Mouse (Mus musculus) stomach, embryonic 16.5 days (tissue): ENCODE measurements around the gene March8. TPM values are rescaled to one million over a fixed set of nuclear protein-coding genes. Genes with fewer than 3 reads are reported as not detected.

Experiments
- ATAC-seq: fragments of 200-750 bp; cut with Nextera tagmentation; 2 replicates; pipeline ENCODE4 v1.8.0; 2017; ENCODE audit warnings: moderate number of reproducible peaks, moderate TSS enrichment; ENCODE audit not compliant: insufficient read depth, low FRiP score
- H3K27ac ChIP-seq: fragments of 300-500 bp; sonication (generic); 2 replicates; pipeline ENCODE4 v1.5.1; 2014; ENCODE audit warnings: low read length
- H3K27me3 ChIP-seq: fragments of 300-500 bp; sonication (generic); 2 replicates; pipeline ENCODE4 v1.6.1; 2014; ENCODE audit warnings: low read length, control low read depth, mixed read lengths; ENCODE audit not compliant: control insufficient read depth, insufficient read depth
- H3K36me3 ChIP-seq: fragments of 300-500 bp; sonication (generic); 2 replicates; pipeline ENCODE4 v1.6.1; 2014; ENCODE audit warnings: low read length; ENCODE audit not compliant: control insufficient read depth, insufficient read depth
- H3K4me1 ChIP-seq: fragments of 300-500 bp; sonication (generic); 2 replicates; pipeline ENCODE4 v1.6.1; 2014; ENCODE audit warnings: low read length, control low read depth, mixed read lengths; ENCODE audit not compliant: control insufficient read depth, insufficient read depth
- H3K4me2 ChIP-seq: fragments of 300-500 bp; sonication (generic); 2 replicates; pipeline ENCODE4 v1.6.1; 2014; ENCODE audit warnings: low read depth, low read length, mixed read lengths
- H3K4me3 ChIP-seq: fragments of 300-500 bp; sonication (generic); replicated peaks from 2 replicates; pipeline ENCODE4 v1.5.1; 2014; ENCODE audit warnings: mild to moderate bottlenecking, low read length
- H3K9ac ChIP-seq: fragments of 300-500 bp; sonication (generic); 2 replicates; pipeline ENCODE4 v1.6.1; 2014; ENCODE audit warnings: low read length
- H3K9me3 ChIP-seq: fragments of 300-500 bp; sonication (generic); replicated peaks from 2 replicates; pipeline ENCODE4 v1.6.1; 2016; ENCODE audit warnings: low read length, control low read depth; ENCODE audit not compliant: control insufficient read depth
- WGBS: fragments of 180-500 bp; shearing (Covaris S2); extraction: QIAGEN DNeasy Blood & Tissue Kit; methylation state at CpG from one replicate; pipeline ENCODE4 v1.1.7; 2014; 5-methylcytosine and 5-hydroxymethylcytosine counted together
- polyA plus RNA-seq: library from polyadenylated mRNA; unstranded; fragments of >200 nt; fragmentation: Nextera tagmentation; extraction: Ambion mirVana; gene quantifications from 2 replicates; pipeline ENCODE4 v1.2.1, GENCODE M21; 2015

March8 gene
- polyA plus RNA-seq, 1 experiment from 2014 or later: 31.9 TPM

DNA sequence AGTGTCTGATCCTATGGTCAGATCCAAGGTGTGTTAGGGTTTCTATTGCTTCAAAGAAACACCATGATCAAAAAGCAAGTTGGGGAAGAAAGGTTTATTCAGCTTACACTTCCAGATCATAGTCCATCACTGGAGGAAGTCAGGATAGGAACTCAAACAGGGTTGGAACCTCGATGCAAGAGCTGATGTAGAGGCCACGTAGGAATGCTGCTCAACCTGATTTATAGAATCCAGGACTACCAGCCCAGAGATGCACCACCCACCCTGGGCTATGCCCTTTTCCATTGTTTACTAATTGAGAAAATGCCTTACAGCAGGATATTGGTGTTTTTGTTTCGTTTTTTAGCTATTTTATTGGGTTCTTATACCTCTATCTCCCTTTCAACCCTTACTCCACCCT is 23.6 kb downstream of the March8 start:
- Histone ChIP-seq H3K9ac (no peak overlapping the region), H3K27ac (no peak overlapping the region), H3K9me3 (no peaks in the 10 kb centered on the region), H3K4me3 (no peak overlapping the region), H3K4me2 (no peak overlapping the region), H3K36me3 (no peaks in the 10 kb centered on the region), H3K27me3 (no peaks in the 10 kb centered on the region), H3K4me1 (no peaks in the 10 kb centered on the region)
- 77% methylated on average over 3 of the region's 3 CpGs for WGBS
- ATAC-seq: no peak

DNA sequence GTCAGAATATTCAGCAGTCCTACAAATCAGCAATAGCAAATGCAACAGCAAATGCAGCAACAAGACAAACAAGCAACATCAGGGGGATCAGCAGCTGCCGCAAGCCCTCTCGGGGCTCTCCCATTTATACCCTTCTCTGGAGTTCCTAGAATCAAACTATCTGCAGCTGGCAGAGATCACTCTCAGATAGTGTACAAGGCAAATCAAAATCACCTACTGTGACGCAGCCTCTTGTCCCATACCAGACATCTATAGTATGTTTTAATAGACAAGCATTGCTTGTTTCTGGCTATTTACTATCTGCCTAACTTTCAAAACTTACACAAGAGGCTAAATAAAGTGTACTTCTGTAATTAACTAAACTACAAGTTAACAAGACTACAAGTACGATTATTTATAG is 24.2 kb downstream of the March8 start:
- H3K4me1 ChIP-seq: no peaks in the 10 kb centered on the region
- no peak overlapping the region for H3K4me2 ChIP-seq
- H3K27ac ChIP-seq: no peak overlapping the region
- H3K9ac ChIP-seq: no peak overlapping the region
- no peaks in the 10 kb centered on the region for H3K9me3 ChIP-seq
- no peaks in the 10 kb centered on the region for H3K27me3 ChIP-seq
- no peak overlapping the region for H3K4me3 ChIP-seq
- no peaks in the 10 kb centered on the region for H3K36me3 ChIP-seq
- no peak for ATAC-seq
- WGBS: 89% methylated on average over 4 of the region's 4 CpGs

DNA sequence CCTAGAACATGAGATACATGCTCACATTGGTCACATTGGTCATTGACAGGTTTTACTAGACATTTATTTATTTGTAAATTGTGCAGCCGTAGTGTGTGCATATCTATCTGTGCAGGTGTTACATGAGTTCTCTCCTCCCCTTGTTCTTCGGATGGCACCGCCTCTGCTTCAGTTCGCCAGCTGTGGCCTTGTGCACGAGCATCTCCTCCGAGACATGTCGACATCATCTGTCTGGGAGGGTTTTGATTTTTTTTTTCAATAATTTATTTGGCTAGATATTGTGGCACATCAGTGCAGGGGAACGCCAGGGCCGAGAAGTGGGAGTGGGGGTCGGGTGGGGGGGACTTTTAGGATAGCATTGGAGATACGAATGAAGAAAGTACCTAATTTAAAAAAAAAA is 30.1 kb downstream of the March8 start:
- 78% methylated on average over 11 of the region's 11 CpGs for WGBS
- Histone ChIP-seq H3K27ac (no peak overlapping the region), H3K9ac (no peak overlapping the region), H3K4me3 (no peak overlapping the region), H3K4me2 (no peak overlapping the region), H3K4me1 (no peaks in the 10 kb centered on the region), H3K9me3 (no peaks in the 10 kb centered on the region), H3K36me3 (no peaks in the 10 kb centered on the region), H3K27me3 (no peaks in the 10 kb centered on the region)
- ATAC-seq: no peak

DNA sequence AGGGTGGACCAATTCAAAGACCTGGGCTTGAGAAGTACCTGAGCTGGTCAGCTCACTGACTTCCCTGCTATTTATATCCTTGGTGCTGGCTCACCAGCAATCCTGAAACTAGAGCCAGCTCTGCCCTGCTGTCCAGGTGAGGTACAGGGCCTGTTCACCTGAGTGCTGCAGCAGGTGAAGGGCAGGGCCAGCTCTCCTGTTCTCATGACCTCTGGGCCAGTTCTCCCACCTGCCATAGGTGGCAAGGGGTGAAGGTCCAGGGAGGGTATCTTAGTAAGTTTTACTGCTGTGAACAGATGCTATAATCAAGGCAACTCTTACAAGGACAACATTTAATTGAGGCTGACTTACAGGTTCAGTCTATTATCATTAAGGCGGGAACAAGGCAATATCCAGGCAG is 32.0 kb downstream of the March8 start:
- no peak overlapping the region for H3K4me2 ChIP-seq
- no peak overlapping the region for H3K9ac ChIP-seq
- no peaks in the 10 kb centered on the region for H3K36me3 ChIP-seq
- no peak; the same call in 1 of the 2 replicates for ATAC-seq
- H3K4me3 ChIP-seq: no peak overlapping the region
- no peaks in the 10 kb centered on the region for H3K9me3 ChIP-seq
- 86% methylated on average over 1 of the region's 1 CpGs for WGBS
- no peaks in the 10 kb centered on the region for H3K27me3 ChIP-seq
- no peaks in the 10 kb centered on the region; the same call in 1 of the 2 replicates for H3K4me1 ChIP-seq
- H3K27ac ChIP-seq: no peak overlapping the region

DNA sequence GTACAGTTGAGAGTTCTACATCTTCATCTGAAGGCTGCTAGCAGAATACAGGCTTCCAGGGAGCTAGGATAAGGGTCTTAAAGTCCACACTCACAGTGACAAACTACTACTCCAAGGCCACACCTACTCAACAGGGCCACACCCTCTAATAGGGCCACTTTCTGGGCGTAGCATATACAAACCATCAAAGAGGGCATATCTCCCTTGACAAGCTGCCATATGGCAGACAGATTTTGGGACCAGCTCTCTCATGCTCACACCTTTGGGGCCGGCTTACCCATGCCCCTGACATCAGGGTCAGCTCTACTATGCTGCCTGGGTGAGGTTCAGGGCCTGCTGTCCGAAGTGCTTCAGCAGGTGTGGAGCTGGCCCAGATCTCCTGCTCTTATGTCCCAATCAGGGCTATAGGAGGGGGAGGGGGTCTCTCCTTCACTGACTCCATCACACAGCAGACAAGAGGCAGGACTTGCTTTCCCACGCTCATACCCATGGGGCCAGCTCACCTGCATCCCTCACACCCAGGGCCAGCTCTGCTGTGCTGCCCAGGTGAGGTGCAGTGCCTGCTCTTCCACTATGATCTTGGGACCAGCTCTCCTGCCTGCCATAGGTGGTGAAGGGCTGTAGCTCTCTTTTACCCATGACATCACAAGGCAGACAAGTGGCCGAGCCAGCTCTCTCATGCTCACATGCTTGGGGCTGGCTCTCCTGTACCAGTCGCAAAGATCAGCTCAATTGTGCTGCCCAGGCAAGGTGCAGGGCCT is 32.6 kb downstream of the March8 start:
- Histone ChIP-seq H3K4me2 (no peak overlapping the region), H3K9me3 (no peaks in the 10 kb centered on the region), H3K4me1 (no peaks in the 10 kb centered on the region; the same call in 1 of the 2 replicates), H3K4me3 (no peak overlapping the region), H3K27ac (no peak overlapping the region), H3K9ac (no peak overlapping the region), H3K36me3 (no peaks in the 10 kb centered on the region), H3K27me3 (no peaks in the 10 kb centered on the region)
- ATAC-seq: peak; percentile 37; the same call in 1 of the 2 replicates
- WGBS: 71% methylated on average over 6 of the region's 6 CpGs

DNA sequence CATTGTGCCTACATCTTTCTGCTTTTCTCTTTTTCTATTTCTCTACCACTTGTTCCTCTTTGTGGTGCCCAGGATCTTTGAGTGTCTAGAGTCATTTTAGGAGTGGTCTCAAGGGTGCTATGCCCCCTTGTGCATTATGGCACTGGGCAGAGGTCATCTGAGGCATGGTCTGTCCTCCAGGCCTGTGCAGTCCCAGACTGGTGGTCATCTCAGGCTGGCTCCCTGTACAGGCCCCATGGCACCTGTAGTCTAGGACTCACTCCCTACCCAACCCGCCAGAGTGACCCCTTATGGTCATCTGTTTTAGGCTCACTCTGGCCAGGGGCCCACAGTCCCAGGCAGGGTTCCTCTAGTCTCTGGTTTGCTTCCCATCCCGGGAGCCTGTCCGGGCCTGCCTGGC is 33.7 kb downstream of the March8 start:
- 90% methylated on average over 3 of the region's 3 CpGs for whole genome bisulfite sequencing
- Histone ChIP-seq H3K27me3 (no peaks in the 10 kb centered on the region), H3K4me2 (no peak overlapping the region), H3K27ac (no peak overlapping the region), H3K9ac (no peak overlapping the region), H3K4me3 (no peak overlapping the region), H3K36me3 (no peaks in the 10 kb centered on the region), H3K9me3 (no peaks in the 10 kb centered on the region), H3K4me1 (no peaks in the 10 kb centered on the region; the same call in 1 of the 2 replicates)
- peak; percentile 10; the same call in 1 of the 2 replicates for ATAC-seq

DNA sequence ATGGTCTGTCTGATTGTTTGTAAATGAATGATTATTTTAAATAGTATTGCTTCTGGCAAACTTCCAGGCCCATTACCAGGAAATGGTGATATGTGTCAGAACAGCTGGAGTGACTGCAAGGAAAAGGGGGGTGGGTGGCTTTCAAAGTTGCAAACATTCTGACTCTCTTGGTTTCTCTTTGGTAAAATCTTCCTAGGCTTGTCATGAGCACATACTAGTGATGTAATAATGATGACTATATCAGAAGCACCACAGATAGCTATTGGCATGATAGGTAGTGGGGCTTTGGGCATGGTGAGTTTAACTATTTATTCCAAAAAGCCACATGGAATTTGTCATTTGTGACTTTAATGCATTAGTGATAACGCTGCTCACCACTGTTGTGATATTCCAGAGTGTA is 36.3 kb downstream of the March8 start:
- H3K4me3 ChIP-seq: no peak overlapping the region
- no peak overlapping the region for H3K9ac ChIP-seq
- no peaks in the 10 kb centered on the region for H3K9me3 ChIP-seq
- no peak overlapping the region for H3K4me2 ChIP-seq
- H3K4me1 ChIP-seq: no peaks in the 10 kb centered on the region; the same call in 1 of the 2 replicates
- ATAC-seq: no peak
- no peak overlapping the region for H3K27ac ChIP-seq
- no peaks in the 10 kb centered on the region for H3K27me3 ChIP-seq
- WGBS: 63% methylated on average over 1 of the region's 1 CpGs
- 0 out of 2 replicates have a peak, but pooled peaks cover 3% of the 10 kb centered on the region for H3K36me3 ChIP-seq

DNA sequence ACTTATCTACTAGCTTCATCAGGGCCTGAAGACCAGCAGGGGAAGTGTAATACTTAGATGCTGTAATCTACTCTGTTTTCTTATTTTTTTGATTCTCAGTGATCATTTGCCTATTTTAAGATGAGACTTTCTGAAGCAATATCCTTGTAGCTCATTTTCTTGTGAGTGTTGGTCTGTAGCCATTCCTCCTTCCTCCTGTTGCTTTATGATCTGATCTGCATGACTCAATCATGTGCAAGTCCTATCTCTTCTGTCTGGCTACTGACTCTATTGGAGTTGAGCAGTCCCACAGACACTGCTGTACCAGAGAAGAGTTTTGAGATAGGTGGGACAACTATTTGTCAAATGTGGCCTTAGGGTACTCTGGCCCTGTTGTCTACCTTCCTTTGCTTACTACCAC is 36.8 kb downstream of the March8 start:
- Histone ChIP-seq H3K27ac (no peak overlapping the region), H3K27me3 (no peaks in the 10 kb centered on the region), H3K4me2 (no peak overlapping the region), H3K36me3 (0 out of 2 replicates have a peak, but pooled peaks cover 3% of the 10 kb centered on the region), H3K4me3 (no peak overlapping the region), H3K9ac (no peak overlapping the region), H3K4me1 (no peaks in the 10 kb centered on the region; the same call in 1 of the 2 replicates), H3K9me3 (no peaks in the 10 kb centered on the region)
- no peak for ATAC-seq

DNA sequence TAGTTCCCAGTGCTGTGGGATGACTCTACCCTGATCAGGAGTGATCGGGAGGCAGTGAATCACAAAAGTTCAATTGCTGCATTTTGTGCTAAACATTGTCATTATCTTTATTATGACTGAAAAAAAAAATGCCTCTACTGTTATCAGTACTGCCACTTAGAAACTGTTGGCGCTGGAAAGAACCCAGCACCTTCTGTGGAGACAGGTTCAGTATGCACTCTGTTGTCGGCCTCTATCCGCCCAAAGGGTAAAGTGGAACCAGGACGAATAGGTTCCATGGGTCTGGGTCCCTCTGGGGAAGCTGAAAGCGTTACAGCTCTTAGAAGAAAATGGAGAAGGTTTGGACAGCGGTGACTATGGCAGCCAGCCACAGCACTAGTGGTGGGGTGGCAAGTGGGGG is 41.1 kb downstream of the March8 start:
- Histone ChIP-seq H3K36me3 (0 out of 2 replicates have a peak, but pooled peaks cover 3% of the 10 kb centered on the region), H3K9ac (no peak overlapping the region), H3K4me1 (no peaks in the 10 kb centered on the region; the same call in 1 of the 2 replicates), H3K9me3 (no peaks in the 10 kb centered on the region), H3K27me3 (no peaks in the 10 kb centered on the region), H3K4me2 (no peak overlapping the region), H3K4me3 (no peak overlapping the region), H3K27ac (no peak overlapping the region)
- 86% methylated on average over 7 of the region's 7 CpGs for WGBS
- ATAC-seq: no peak
